Mouse (Mus musculus): Measurements from ENCODE around the gene Zfp711. TPM values are rescaled to one million over a fixed set of nuclear protein-coding genes. Genes with fewer than 3 reads are reported as not detected.

The Zfp711 gene
- 0.12 and 0.20 TPM in 2 replicates for polyA plus RNA-seq (2012; rRNA removed)

GRCm38 (mm10) chrX:112600511-112601305 is at the start of gene Zfp711:
TSS of gene Zfp711 (plus strand) at chrX:112600526.
- DNase-seq (ENCODE audit: low read depth), result peak; percentile 3

GRCm38 (mm10) chrX:112567716-112568115 is 32.6 kb upstream of the Zfp711 start:
- no peak for DNase-seq (ENCODE audit: low read depth)

DNA sequence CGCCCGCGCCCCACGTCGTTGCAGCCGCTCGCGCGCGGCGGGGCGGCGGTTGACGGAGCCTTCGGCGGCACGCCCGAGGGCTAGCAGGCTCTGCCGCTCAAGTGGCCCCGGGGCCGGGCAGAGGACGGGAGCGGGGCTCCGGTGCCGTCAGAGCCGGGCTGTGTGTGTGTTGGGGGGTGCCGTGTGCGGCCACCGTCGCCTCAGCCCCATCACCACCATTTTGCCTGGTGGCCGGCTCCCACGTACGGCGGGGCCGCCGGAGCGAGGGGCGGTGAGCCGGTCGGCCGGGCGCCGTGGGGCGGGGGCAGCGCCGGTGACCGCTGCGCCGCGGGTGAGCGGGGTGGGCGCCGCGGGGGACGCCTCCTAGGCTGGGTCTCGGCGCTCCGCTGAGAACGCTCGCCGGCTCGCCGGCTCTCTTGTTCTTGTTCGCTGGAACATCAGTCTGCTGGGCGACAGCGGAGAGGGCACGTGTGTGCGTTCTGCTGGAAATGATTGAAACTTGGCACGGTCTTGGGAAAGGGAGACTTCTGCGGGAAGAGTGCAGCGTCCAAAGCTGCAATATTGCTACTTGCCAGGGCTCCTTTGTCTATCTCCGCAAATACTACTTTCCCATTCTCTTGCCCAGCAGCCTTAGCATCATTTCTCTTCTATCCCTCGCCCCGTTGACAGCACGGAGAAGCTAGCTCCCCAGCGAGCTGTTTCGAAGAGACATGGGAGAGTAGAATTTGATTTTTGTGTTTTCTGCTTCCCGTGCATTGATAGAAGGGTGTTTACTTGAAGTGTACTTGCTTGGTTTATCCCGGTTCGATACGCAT is 1.2 kb downstream of the Zfp711 start:
- no peak for DNase-seq (ENCODE audit: low read depth)

- no peak for DNase-seq (ENCODE audit: low read depth)
Observed at GRCm38 (mm10) chrX:112675525-112675924, 75.2 kb downstream of the Zfp711 start.

DNA sequence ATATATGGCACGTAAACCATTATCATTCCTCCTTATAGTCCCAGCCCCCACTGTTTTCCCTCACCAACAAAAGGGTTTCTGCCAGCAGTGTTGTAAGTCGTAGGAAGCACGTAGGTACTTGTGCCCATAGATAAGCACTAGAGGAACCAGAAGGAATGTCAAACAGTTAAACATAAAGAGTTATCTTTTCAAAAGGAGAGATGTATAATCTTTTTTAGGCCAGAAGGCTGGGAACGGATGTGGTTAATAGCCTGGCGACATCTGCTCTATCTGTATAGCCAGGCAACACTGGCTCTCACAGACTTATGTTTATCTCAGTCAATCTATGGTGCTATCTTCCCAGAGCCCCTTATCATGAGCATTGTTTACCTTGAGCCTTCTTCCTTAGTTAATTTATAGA is 80.3 kb downstream of the Zfp711 start:
- no peak for DNase-seq (ENCODE audit: low read depth)

Other genes with a start within 250 kb of the Zfp711 start
- gene Satl1, start 193.7 kb upstream of the Zfp711 start, polyA plus RNA-seq (2012; rRNA removed), result 0.09 and 0.14 TPM in 2 replicates
- gene 2010106E10Rik, start 105.3 kb upstream of the Zfp711 start, polyA plus RNA-seq (2012; rRNA removed), result not detected in 2 replicates
- 0.03 TPM in 2 replicates for gene Pof1b, start 98.1 kb downstream of the Zfp711 start, polyA plus RNA-seq (2012; rRNA removed)